Mouse (Mus musculus): ENCODE measurements around the gene Fcna.
A peak's percentile ranks its signal among the peaks of the same experiment; 100 is the strongest.

Gene Fcna

GRCm38 (mm10) chr2:25627811-25628210 lies at the start of gene Fcna:
Fcna (minus strand) TSS chr2:25628030.
- DNase-seq (ENCODE audit: low spot score): no peak

- no peak for DNase-seq (ENCODE audit: low spot score)
These were observed 48.7 kb upstream of the Fcna start, which contains the start of gene Lcn6 for GRCm38 (mm10) chr2:25676486-25676885. Lcn6 (plus strand) TSS chr2:25676786.

- no peak for DNase-seq (ENCODE audit: low spot score)
These were observed 38.7 kb upstream of the Fcna start for GRCm38 (mm10) chr2:25666516-25666915.

GRCm38 (mm10) chr2:25664125-25664524 lies 36.3 kb upstream of the Fcna start:
- no peak for DNase-seq (ENCODE audit: low spot score)

- peak; percentile 12 for DNase-seq (ENCODE audit: low spot score)
These were observed 35.7 kb upstream of the Fcna start for GRCm38 (mm10) chr2:25663511-25663910.

- no peak for DNase-seq (ENCODE audit: low spot score)
These were observed 33.6 kb upstream of the Fcna start for GRCm38 (mm10) chr2:25661245-25661970.

GRCm38 (mm10) chr2:25660279-25660678 lies 32.4 kb upstream of the Fcna start:
- no peak for DNase-seq (ENCODE audit: low spot score)

GRCm38 (mm10) chr2:25657652-25658051 lies 29.8 kb upstream of the Fcna start, which contains the start of gene Lcn5:
Lcn5 (plus strand) TSS chr2:25657952.
- no peak for DNase-seq (ENCODE audit: low spot score)

- no peak for DNase-seq (ENCODE audit: low spot score)
These were observed 29.4 kb upstream of the Fcna start for GRCm38 (mm10) chr2:25657246-25657645.

GRCm38 (mm10) chr2:25656691-25657090 lies 28.9 kb upstream of the Fcna start:
- DNase-seq (ENCODE audit: low spot score): no peak

- no peak for DNase-seq (ENCODE audit: low spot score)
These were observed 26.7 kb upstream of the Fcna start for GRCm38 (mm10) chr2:25654502-25654901.

- DNase-seq (ENCODE audit: low spot score): no peak
These were observed 25.1 kb upstream of the Fcna start, which contains the start of gene Lcn8 for GRCm38 (mm10) chr2:25652902-25653301. Lcn8 (plus strand) TSS chr2:25653120.

GRCm38 (mm10) chr2:25639890-25640289 lies 12.1 kb upstream of the Fcna start:
- peak; percentile 29 for DNase-seq (ENCODE audit: low spot score)

- DNase-seq (ENCODE audit: low spot score): no peak
These were observed 6.2 kb upstream of the Fcna start for GRCm38 (mm10) chr2:25634046-25634445.

GRCm38 (mm10) chr2:25633616-25634015 lies 5.8 kb upstream of the Fcna start:
- DNase-seq (ENCODE audit: low spot score): no peak

- no peak for DNase-seq (ENCODE audit: low spot score)
These were observed 908 bp upstream of the Fcna start for GRCm38 (mm10) chr2:25628738-25629137.

GRCm38 (mm10) chr2:25625986-25626385 lies 1.8 kb downstream of the Fcna start:
- DNase-seq (ENCODE audit: low spot score): no peak

- DNase-seq (ENCODE audit: low spot score): peak; percentile 56
These were observed 6.3 kb downstream of the Fcna start, which contains the start of gene Tmem141 for GRCm38 (mm10) chr2:25621229-25622200. Tmem141 (minus strand) TSS chr2:25622005.

GRCm38 (mm10) chr2:25620852-25621228 lies 7.0 kb downstream of the Fcna start:
- no peak for DNase-seq (ENCODE audit: low spot score)

- DNase-seq (ENCODE audit: low spot score): no peak
These were observed 7.4 kb downstream of the Fcna start for GRCm38 (mm10) chr2:25620386-25620785.

- no peak for DNase-seq (ENCODE audit: low spot score)
These were observed 10.3 kb downstream of the Fcna start, which contains the start of gene Ccdc183 for GRCm38 (mm10) chr2:25617578-25617977. Ccdc183 (minus strand) TSS chr2:25617678.

GRCm38 (mm10) chr2:25616398-25616797 lies 11.4 kb downstream of the Fcna start:
- no peak for DNase-seq (ENCODE audit: low spot score)

- DNase-seq (ENCODE audit: low spot score): no peak
These were observed 19.2 kb downstream of the Fcna start for GRCm38 (mm10) chr2:25608671-25609070.
